Mouse (Mus musculus): Measurements from ENCODE around the gene Ccdc163. TPM values are rescaled to one million over a fixed set of nuclear protein-coding genes. Genes with fewer than 3 reads are reported as not detected.
A peak's percentile ranks its signal among the peaks of the same experiment; 100 is the strongest.

Ccdc163 gene
- polyA plus RNA-seq, 1 experiment from 2014 or later = 13.1 TPM

- Histone ChIP-seq H3K27ac (replicated peaks; ENCODE audit: low read depth, low read length) (no peak overlapping the region), H3K4me2 (ENCODE audit: low read length) (no peak overlapping the region), H3K9ac (replicated peaks; ENCODE audit: low read length) (no peak overlapping the region), H3K36me3 (ENCODE audit: control insufficient read depth, insufficient read depth, low read length) (no peaks in the 10 kb centered on the region), H3K9me3 (ENCODE audit: control insufficient read depth, low read length) (no peaks in the 10 kb centered on the region), H3K4me1 (ENCODE audit: control insufficient read depth, insufficient read depth, low read length) (no peaks in the 10 kb centered on the region), H3K4me3 (replicated peaks; ENCODE audit: low read depth, low read length) (no peak overlapping the region), H3K27me3 (ENCODE audit: control insufficient read depth, insufficient read depth, low read length) (no peaks in the 10 kb centered on the region)
- ATAC-seq (ENCODE audit: low FRiP score, low TSS enrichment) (no peak), DNase-seq (no peak)
- WGBS = 92% methylated on average over 5 of the region's 5 CpGs
These were observed 68.1 kb downstream of the Ccdc163 start for GRCm38 (mm10) chr4:116776391-116776790.

GRCm38 (mm10) chr4:116777079-116777478 lies 68.8 kb downstream of the Ccdc163 start:
- DNase-seq (no peak), ATAC-seq (ENCODE audit: low FRiP score, low TSS enrichment) (no peak)
- WGBS = 93% methylated on average over 3 of the region's 3 CpGs
- Histone ChIP-seq H3K27me3 (ENCODE audit: control insufficient read depth, insufficient read depth, low read length) (no peaks in the 10 kb centered on the region), H3K4me3 (replicated peaks; ENCODE audit: low read depth, low read length) (no peak overlapping the region), H3K9ac (replicated peaks; ENCODE audit: low read length) (no peak overlapping the region), H3K27ac (replicated peaks; ENCODE audit: low read depth, low read length) (no peak overlapping the region), H3K4me1 (ENCODE audit: control insufficient read depth, insufficient read depth, low read length) (peaks cover 2% of the 10 kb centered on the region; the same call in 1 of the 2 replicates), H3K36me3 (ENCODE audit: control insufficient read depth, insufficient read depth, low read length) (no peaks in the 10 kb centered on the region), H3K9me3 (ENCODE audit: control insufficient read depth, low read length) (no peaks in the 10 kb centered on the region), H3K4me2 (ENCODE audit: low read length) (no peak overlapping the region)

- Histone ChIP-seq H3K4me3 (replicated peaks; ENCODE audit: low read depth, low read length) (no peak overlapping the region), H3K4me2 (ENCODE audit: low read length) (no peak overlapping the region), H3K4me1 (ENCODE audit: control insufficient read depth, insufficient read depth, low read length) (peaks cover 7% of the 10 kb centered on the region; the same call in 1 of the 2 replicates), H3K36me3 (ENCODE audit: control insufficient read depth, insufficient read depth, low read length) (no peaks in the 10 kb centered on the region), H3K27me3 (ENCODE audit: control insufficient read depth, insufficient read depth, low read length) (no peaks in the 10 kb centered on the region), H3K27ac (replicated peaks; ENCODE audit: low read depth, low read length) (no peak overlapping the region), H3K9me3 (ENCODE audit: control insufficient read depth, low read length) (no peaks in the 10 kb centered on the region), H3K9ac (replicated peaks; ENCODE audit: low read length) (no peak overlapping the region)
- ATAC-seq (ENCODE audit: low FRiP score, low TSS enrichment) = no peak
- DNase-seq = no peak
- WGBS = 73% methylated on average over 2 of the region's 2 CpGs
These were observed 72.2 kb downstream of the Ccdc163 start for GRCm38 (mm10) chr4:116780541-116780940.

GRCm38 (mm10) chr4:116781366-116781765 lies 73.1 kb downstream of the Ccdc163 start:
- H3K4me2 ChIP-seq (ENCODE audit: low read length) = no peak overlapping the region
- H3K27me3 ChIP-seq (ENCODE audit: control insufficient read depth, insufficient read depth, low read length) = no peaks in the 10 kb centered on the region
- no peak overlapping the region for H3K9ac ChIP-seq (replicated peaks; ENCODE audit: low read length)
- 36% methylated on average over 2 of the region's 2 CpGs for WGBS
- DNase-seq = no peak
- peaks cover 7% of the 10 kb centered on the region; the same call in 1 of the 2 replicates for H3K4me1 ChIP-seq (ENCODE audit: control insufficient read depth, insufficient read depth, low read length)
- ATAC-seq (ENCODE audit: low FRiP score, low TSS enrichment) = no peak
- no peak overlapping the region for H3K4me3 ChIP-seq (replicated peaks; ENCODE audit: low read depth, low read length)
- no peak overlapping the region for H3K27ac ChIP-seq (replicated peaks; ENCODE audit: low read depth, low read length)
- no peaks in the 10 kb centered on the region for H3K36me3 ChIP-seq (ENCODE audit: control insufficient read depth, insufficient read depth, low read length)
- no peaks in the 10 kb centered on the region for H3K9me3 ChIP-seq (ENCODE audit: control insufficient read depth, low read length)

- H3K9me3 ChIP-seq (ENCODE audit: control insufficient read depth, low read length) = no peaks in the 10 kb centered on the region
- whole genome bisulfite sequencing = under 1% methylated on average over 8 of the region's 8 CpGs
- H3K27me3 ChIP-seq (ENCODE audit: control insufficient read depth, insufficient read depth, low read length) = no peaks in the 10 kb centered on the region
- 0 out of 2 replicates have a peak overlapping the region, but pooled peaks have one; percentile 12 for H3K9ac ChIP-seq (replicated peaks; ENCODE audit: low read length)
- no peaks in the 10 kb centered on the region for H3K36me3 ChIP-seq (ENCODE audit: control insufficient read depth, insufficient read depth, low read length)
- no peak overlapping the region for H3K4me3 ChIP-seq (replicated peaks; ENCODE audit: low read depth, low read length)
- peak; percentile 27 for DNase-seq
- ATAC-seq (ENCODE audit: low FRiP score, low TSS enrichment) = no peak
- no peak overlapping the region for H3K27ac ChIP-seq (replicated peaks; ENCODE audit: low read depth, low read length)
- peaks cover 7% of the 10 kb centered on the region; the same call in 1 of the 2 replicates for H3K4me1 ChIP-seq (ENCODE audit: control insufficient read depth, insufficient read depth, low read length)
- no peak overlapping the region for H3K4me2 ChIP-seq (ENCODE audit: low read length)
These were observed 73.9 kb downstream of the Ccdc163 start for GRCm38 (mm10) chr4:116782171-116782570.

- ATAC-seq (ENCODE audit: low FRiP score, low TSS enrichment) (no peak), DNase-seq (no peak)
- Histone ChIP-seq H3K27me3 (ENCODE audit: control insufficient read depth, insufficient read depth, low read length) (no peaks in the 10 kb centered on the region), H3K4me2 (ENCODE audit: low read length) (no peak overlapping the region), H3K9ac (replicated peaks; ENCODE audit: low read length) (no peak overlapping the region), H3K4me1 (ENCODE audit: control insufficient read depth, insufficient read depth, low read length) (peaks cover 7% of the 10 kb centered on the region; the same call in 1 of the 2 replicates), H3K9me3 (ENCODE audit: control insufficient read depth, low read length) (no peaks in the 10 kb centered on the region), H3K4me3 (replicated peaks; ENCODE audit: low read depth, low read length) (no peak overlapping the region), H3K27ac (replicated peaks; ENCODE audit: low read depth, low read length) (no peak overlapping the region), H3K36me3 (ENCODE audit: control insufficient read depth, insufficient read depth, low read length) (no peaks in the 10 kb centered on the region)
- 93% methylated on average over 1 of the region's 1 CpGs for WGBS
These were observed 78.3 kb downstream of the Ccdc163 start for GRCm38 (mm10) chr4:116786587-116786986.

GRCm38 (mm10) chr4:116787985-116788760 lies 79.9 kb downstream of the Ccdc163 start:
- no peak for DNase-seq

GRCm38 (mm10) chr4:116788956-116789355 lies 80.6 kb downstream of the Ccdc163 start:
- no peak overlapping the region for H3K4me3 ChIP-seq (replicated peaks; ENCODE audit: low read depth, low read length)
- 9% methylated on average over 3 of the region's 3 CpGs for WGBS
- no peak overlapping the region for H3K4me2 ChIP-seq (ENCODE audit: low read length)
- DNase-seq (peak; percentile 96), ATAC-seq (ENCODE audit: low FRiP score, low TSS enrichment) (no peak)
- no peaks in the 10 kb centered on the region for H3K27me3 ChIP-seq (ENCODE audit: control insufficient read depth, insufficient read depth, low read length)
- no peaks in the 10 kb centered on the region for H3K36me3 ChIP-seq (ENCODE audit: control insufficient read depth, insufficient read depth, low read length)
- H3K27ac ChIP-seq (replicated peaks; ENCODE audit: low read depth, low read length) = no peak overlapping the region
- H3K9me3 ChIP-seq (ENCODE audit: control insufficient read depth, low read length) = no peaks in the 10 kb centered on the region
- no peaks in the 10 kb centered on the region for H3K4me1 ChIP-seq (ENCODE audit: control insufficient read depth, insufficient read depth, low read length)
- no peak overlapping the region for H3K9ac ChIP-seq (replicated peaks; ENCODE audit: low read length)

More at GRCm38 (mm10) chr4:116787985-116788760, 79.9 kb downstream of the Ccdc163 start:
- ATAC-seq (ENCODE audit: low FRiP score, low TSS enrichment) = no peak
- no peak overlapping the region for H3K9ac ChIP-seq (replicated peaks; ENCODE audit: low read length)
- H3K4me3 ChIP-seq (replicated peaks; ENCODE audit: low read depth, low read length) = no peak overlapping the region
- no peak overlapping the region for H3K27ac ChIP-seq (replicated peaks; ENCODE audit: low read depth, low read length)
- H3K36me3 ChIP-seq (ENCODE audit: control insufficient read depth, insufficient read depth, low read length) = no peaks in the 10 kb centered on the region
- WGBS = 40% methylated on average over 7 of the region's 7 CpGs
- no peak overlapping the region for H3K4me2 ChIP-seq (ENCODE audit: low read length)
- H3K9me3 ChIP-seq (ENCODE audit: control insufficient read depth, low read length) = no peaks in the 10 kb centered on the region
- H3K27me3 ChIP-seq (ENCODE audit: control insufficient read depth, insufficient read depth, low read length) = no peaks in the 10 kb centered on the region
- no peaks in the 10 kb centered on the region for H3K4me1 ChIP-seq (ENCODE audit: control insufficient read depth, insufficient read depth, low read length)

- Histone ChIP-seq H3K27ac (replicated peaks; ENCODE audit: low read depth, low read length) (no peak overlapping the region), H3K9me3 (ENCODE audit: control insufficient read depth, low read length) (no peaks in the 10 kb centered on the region), H3K4me3 (replicated peaks; ENCODE audit: low read depth, low read length) (no peak overlapping the region), H3K36me3 (ENCODE audit: control insufficient read depth, insufficient read depth, low read length) (no peaks in the 10 kb centered on the region), H3K9ac (replicated peaks; ENCODE audit: low read length) (no peak overlapping the region), H3K27me3 (ENCODE audit: control insufficient read depth, insufficient read depth, low read length) (no peaks in the 10 kb centered on the region), H3K4me1 (ENCODE audit: control insufficient read depth, insufficient read depth, low read length) (no peaks in the 10 kb centered on the region), H3K4me2 (ENCODE audit: low read length) (no peak overlapping the region)
- ATAC-seq (ENCODE audit: low FRiP score, low TSS enrichment) = no peak
- 89% methylated on average over 8 of the region's 8 CpGs for WGBS
- DNase-seq = no peak
These were observed 84.1 kb downstream of the Ccdc163 start for GRCm38 (mm10) chr4:116792453-116792852.

All from midbrain, embryonic 14.5 days (tissue).